Mouse (Mus musculus): Measurements from ENCODE around the gene Dlgap4.

DNA sequence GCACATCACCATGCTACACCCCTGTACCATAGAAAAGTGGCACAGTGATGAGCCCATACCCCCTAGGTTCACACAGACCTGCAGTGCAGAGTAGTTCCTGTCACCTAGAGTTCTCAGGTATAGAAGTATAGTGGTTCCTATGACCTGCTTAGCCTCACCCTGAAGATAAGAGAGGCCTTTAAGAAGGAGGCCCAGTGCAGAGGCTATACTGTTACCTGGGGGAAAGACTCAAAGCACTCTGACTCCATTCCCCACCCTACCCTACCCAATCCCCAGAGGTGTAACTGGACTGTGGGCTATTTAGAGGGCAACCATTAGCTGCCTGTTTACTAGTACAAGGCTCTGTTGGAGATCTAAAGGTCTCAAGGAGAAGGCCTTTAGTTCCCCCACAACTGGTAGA is 118.1 kb downstream of the Dlgap4 start:
- no peak for TF ChIP-seq CTCF (conservative IDR thresholded peaks at IDR 0.05; ENCODE audit: low read length)
- TF ChIP-seq POU5F1 (IDR thresholded peaks at IDR 0.05; ENCODE audit: borderline replicate concordance, low read length), result no peak
